Mouse (Mus musculus) testis, adult 2 months (tissue): Measurements from ENCODE around the gene Hoxb7. TPM values are rescaled to one million over a fixed set of nuclear protein-coding genes. Genes with fewer than 3 reads are reported as not detected.
A peak's percentile ranks its signal among the peaks of the same experiment; 100 is the strongest.

Experiments
- H3K27ac ChIP-seq: fragments of 200-500 bp; 2 replicates; pipeline ENCODE4 v1.5.1; 2012; ENCODE audit warnings: low read depth, low read length; ENCODE audit not compliant: control insufficient read depth, insufficient read depth
- H3K27me3 ChIP-seq: fragments of 200-500 bp; 2 replicates; pipeline ENCODE4 v1.6.1; 2012; ENCODE audit warnings: mild to moderate bottlenecking, low read length, moderate library complexity; ENCODE audit not compliant: control insufficient read depth, insufficient read depth
- H3K36me3 ChIP-seq: fragments of 200-500 bp; 2 replicates; pipeline ENCODE4 v1.6.1; 2012; ENCODE audit warnings: mild to moderate bottlenecking, low read length; ENCODE audit not compliant: control insufficient read depth, insufficient read depth
- H3K4me1 ChIP-seq: fragments of 200-500 bp; 2 replicates; pipeline ENCODE4 v1.6.1; 2012; ENCODE audit warnings: low read length; ENCODE audit not compliant: control insufficient read depth, insufficient read depth
- H3K4me3 ChIP-seq: fragments of 200-500 bp; 2 replicates; pipeline ENCODE4 v1.5.1; 2012; ENCODE audit warnings: low read depth, mild to moderate bottlenecking, low read length, moderate library complexity, mixed read lengths; ENCODE audit not compliant: control insufficient read depth
- CTCF ChIP-seq: fragments of 200-500 bp; IDR thresholded peaks from 2 replicates; pipeline ENCODE4 v1.5.1; 2012; ENCODE audit warnings: low read depth, mild to moderate bottlenecking, inconsistent platforms, low read length, moderate library complexity; ENCODE audit not compliant: control insufficient read depth, insufficient read depth, insufficient replicate concordance
- POLR2A ChIP-seq: fragments of 200-500 bp; IDR thresholded peaks from 2 replicates; pipeline ENCODE4 v1.6.1; 2012; ENCODE audit warnings: low read depth, mild to moderate bottlenecking, inconsistent platforms, low read length, moderate library complexity; ENCODE audit not compliant: control insufficient read depth
- polyA plus RNA-seq: library from polyadenylated mRNA; depleted of rRNA; stranded (reverse); fragments of >200 nt; gene quantifications from 2 replicates; pipeline ENCODE4 v1.2.3, GENCODE M21; 2012

Gene Hoxb7
- polyA plus RNA-seq, 1 experiment, result not detected

GRCm38 (mm10) chr11:96318368-96319070 is 32.1 kb downstream of the Hoxb7 start:
- Histone ChIP-seq H3K27ac (no peak overlapping the region), H3K4me3 (peak overlapping the region; percentile 34), H3K4me1 (peaks cover 7% of the 10 kb centered on the region), H3K36me3 (no peaks in the 10 kb centered on the region), H3K27me3 (peaks cover 13% of the 10 kb centered on the region; the same call in 1 of the 2 replicates)
- TF ChIP-seq CTCF (no peak), POLR2A (no peak)

- no peak overlapping the region for H3K27ac ChIP-seq
- no peak for TF ChIP-seq CTCF
- no peak for TF ChIP-seq POLR2A
- H3K27me3 ChIP-seq, result peaks cover 10% of the 10 kb centered on the region; the same call in 1 of the 2 replicates
- peak overlapping the region; percentile 34 for H3K4me3 ChIP-seq
- H3K4me1 ChIP-seq, result peaks cover 7% of the 10 kb centered on the region
- no peaks in the 10 kb centered on the region for H3K36me3 ChIP-seq
Measured at GRCm38 (mm10) chr11:96319071-96319902, 32.9 kb downstream of the Hoxb7 start.

- no peak overlapping the region; the same call in 1 of the 2 replicates for H3K4me3 ChIP-seq
- H3K27me3 ChIP-seq, result peaks cover 5% of the 10 kb centered on the region; the same call in 1 of the 2 replicates
Measured at GRCm38 (mm10) chr11:96319910-96320309, 33.5 kb downstream of the Hoxb7 start.

GRCm38 (mm10) chr11:96320688-96321087 is 34.3 kb downstream of the Hoxb7 start:
- Histone ChIP-seq H3K36me3 (no peaks in the 10 kb centered on the region), H3K27me3 (peaks cover 5% of the 10 kb centered on the region), H3K4me3 (no peak overlapping the region), H3K27ac (no peak overlapping the region), H3K4me1 (peaks cover 7% of the 10 kb centered on the region)
- TF ChIP-seq POLR2A, result no peak

More at GRCm38 (mm10) chr11:96319910-96320309, 33.5 kb downstream of the Hoxb7 start:
- Histone ChIP-seq H3K27ac (no peak overlapping the region), H3K4me1 (peaks cover 7% of the 10 kb centered on the region), H3K36me3 (no peaks in the 10 kb centered on the region)
- TF ChIP-seq POLR2A, result no peak
- TF ChIP-seq CTCF, result no peak

- Histone ChIP-seq H3K4me3 (no peak overlapping the region), H3K27me3 (peaks cover 8% of the 10 kb centered on the region), H3K27ac (no peak overlapping the region), H3K36me3 (no peaks in the 10 kb centered on the region), H3K4me1 (peaks cover 10% of the 10 kb centered on the region)
- TF ChIP-seq POLR2A, result no peak
- TF ChIP-seq CTCF, result no peak
Measured at GRCm38 (mm10) chr11:96321846-96322245, 35.4 kb downstream of the Hoxb7 start.

GRCm38 (mm10) chr11:96322738-96323137 is 36.3 kb downstream of the Hoxb7 start:
- Histone ChIP-seq H3K27me3 (peaks cover 6% of the 10 kb centered on the region), H3K27ac (no peak overlapping the region), H3K4me3 (no peak overlapping the region), H3K4me1 (peaks cover 10% of the 10 kb centered on the region), H3K36me3 (no peaks in the 10 kb centered on the region)
- TF ChIP-seq CTCF (no peak), POLR2A (no peak)

GRCm38 (mm10) chr11:96323154-96323553 is 36.7 kb downstream of the Hoxb7 start, which contains the start of gene Hoxb3:
Gene Hoxb3 (plus strand): TSS chr11:96323326.
- no peaks in the 10 kb centered on the region for H3K36me3 ChIP-seq
- peaks cover 10% of the 10 kb centered on the region for H3K4me1 ChIP-seq
- H3K27me3 ChIP-seq, result peaks cover 6% of the 10 kb centered on the region
- TF ChIP-seq CTCF (no peak), POLR2A (no peak)
- H3K4me3 ChIP-seq, result no peak within 1 kb of the TSS
- no peak within 1 kb of the TSS for H3K27ac ChIP-seq
